Comparison of ENCODE assay signal across 7 mouse cellular contexts in genomic region chr2:165595676-165596070, GRCm38 (mm10). TPM values are rescaled to one million over a fixed set of nuclear protein-coding genes. Genes with fewer than 3 reads are reported as not detected.
A peak's percentile ranks its signal among the peaks of the same experiment; 100 is the strongest.
DNase-seq lines count a peak whose midpoint lies in the region; ATAC-seq and TF ChIP-seq lines count a peak whose summit lies in the region.

No protein-coding gene starts in this region.

- H3K27ac ChIP-seq in liver, embryonic 12.5 days = no peak overlapping the region
- no peak overlapping the region for H3K27ac ChIP-seq in liver, postnatal 0 days (ENCODE audit: low read depth)
- H3K27ac ChIP-seq in embryonic facial prominence, embryonic 15.5 days (replicated peaks) = peak overlapping the region; percentile 71
- H3K27ac ChIP-seq in intestine, embryonic 15.5 days = no peak overlapping the region
- no peak overlapping the region for H3K27ac ChIP-seq in olfactory bulb, adult 2 months (ENCODE audit: insufficient read depth, low read depth, low read length)

- no peak for TF ChIP-seq EP300 in liver, postnatal 0 days (IDR thresholded peaks at IDR 0.05; ENCODE audit: low read depth)

- no peak for ATAC-seq in liver, embryonic 12.5 days
- ATAC-seq in liver, postnatal 0 days = no peak
- no peak; the same call in 1 of the 2 replicates for ATAC-seq in embryonic facial prominence, embryonic 15.5 days (ENCODE audit: insufficient number of reproducible peaks, low FRiP score, low TSS enrichment, low read depth)
- no peak for ATAC-seq in intestine, embryonic 15.5 days

- peak overlapping the region; percentile 57; the same call in 1 of the 2 replicates for H3K4me2 ChIP-seq in liver, embryonic 12.5 days
- no peak overlapping the region for H3K4me2 ChIP-seq in liver, postnatal 0 days (ENCODE audit: low read depth, low read length)
- peak overlapping the region; percentile 92 for H3K4me2 ChIP-seq in embryonic facial prominence, embryonic 15.5 days (replicated peaks)
- H3K4me2 ChIP-seq in intestine, embryonic 15.5 days (replicated peaks) = peak overlapping the region; percentile 93

- H3K36me3 ChIP-seq in liver, embryonic 12.5 days = no peaks in the 10 kb centered on the region
- no peaks in the 10 kb centered on the region for H3K36me3 ChIP-seq in liver, postnatal 0 days (replicated peaks; ENCODE audit: insufficient read depth, low read length)
- H3K36me3 ChIP-seq in embryonic facial prominence, embryonic 15.5 days = no peaks in the 10 kb centered on the region
- H3K36me3 ChIP-seq in intestine, embryonic 15.5 days = no peaks in the 10 kb centered on the region

- DNase-seq in liver, postnatal 0 days = no peak
- no peak for DNase-seq in cerebellum, postnatal 36 days
- no peak for DNase-seq in adipocyte (ENCODE audit: low spot score)

- 5% methylated on average over 13 of the region's 13 CpGs for WGBS in liver, embryonic 12.5 days (ENCODE audit: insufficient replicate concordance)
- WGBS in liver, postnatal 0 days (ENCODE audit: insufficient replicate concordance) = 10% methylated on average over 13 of the region's 13 CpGs
- 4% methylated on average over 13 of the region's 13 CpGs for WGBS in embryonic facial prominence, embryonic 15.5 days
- whole genome bisulfite sequencing in intestine, embryonic 15.5 days = 9% methylated on average over 13 of the region's 13 CpGs
- WGBS in olfactory bulb, adult 2 months = 20% methylated on average over 13 of the region's 13 CpGs

- H3K4me3 ChIP-seq in liver, embryonic 12.5 days = no peak overlapping the region; the same call in 1 of the 2 replicates
- no peak overlapping the region for H3K4me3 ChIP-seq in liver, postnatal 0 days (ENCODE audit: low read depth, low read length)
- H3K4me3 ChIP-seq in embryonic facial prominence, embryonic 15.5 days (replicated peaks) = peak overlapping the region; percentile 63
- H3K4me3 ChIP-seq in intestine, embryonic 15.5 days (replicated peaks) = peak overlapping the region; percentile 51
- H3K4me3 ChIP-seq in olfactory bulb, adult 2 months (ENCODE audit: insufficient read depth, low read depth, low read length) = peak overlapping the region; percentile 50

- H3K9me3 ChIP-seq in liver, embryonic 12.5 days (replicated peaks) = no peaks in the 10 kb centered on the region
- no peaks in the 10 kb centered on the region for H3K9me3 ChIP-seq in liver, postnatal 0 days (ENCODE audit: low read length)
- no peaks in the 10 kb centered on the region for H3K9me3 ChIP-seq in embryonic facial prominence, embryonic 15.5 days (replicated peaks)
- no peaks in the 10 kb centered on the region for H3K9me3 ChIP-seq in intestine, embryonic 15.5 days

- TF ChIP-seq CTCF in liver, postnatal 0 days (IDR thresholded peaks at IDR 0.05; ENCODE audit: low read depth) = no peak
- no peak for TF ChIP-seq CTCF in olfactory bulb, adult 2 months (IDR thresholded peaks at IDR 0.05; ENCODE audit: insufficient read depth, low read depth, low read length)

- no peak for TF ChIP-seq POLR2A in olfactory bulb, adult 2 months (IDR thresholded peaks at IDR 0.05; ENCODE audit: insufficient read depth, low read depth, low read length)

- no peak overlapping the region for H3K9ac ChIP-seq in liver, embryonic 12.5 days
- no peak overlapping the region for H3K9ac ChIP-seq in liver, postnatal 0 days (replicated peaks)
- H3K9ac ChIP-seq in embryonic facial prominence, embryonic 15.5 days = peak overlapping the region; percentile 69; the same call in 1 of the 2 replicates
- H3K9ac ChIP-seq in intestine, embryonic 15.5 days = no peak overlapping the region

- H3K27me3 ChIP-seq in liver, embryonic 12.5 days (replicated peaks) = peaks cover 73% of the 10 kb centered on the region
- peaks cover 46% of the 10 kb centered on the region for H3K27me3 ChIP-seq in liver, postnatal 0 days (ENCODE audit: insufficient read depth, low read length)
- H3K27me3 ChIP-seq in embryonic facial prominence, embryonic 15.5 days = peaks cover 12% of the 10 kb centered on the region
- H3K27me3 ChIP-seq in intestine, embryonic 15.5 days (replicated peaks) = peaks cover 35% of the 10 kb centered on the region

- no peaks in the 10 kb centered on the region for H3K4me1 ChIP-seq in liver, embryonic 12.5 days
- H3K4me1 ChIP-seq in liver, postnatal 0 days (ENCODE audit: insufficient read depth) = no peaks in the 10 kb centered on the region; the same call in 1 of the 2 replicates
- H3K4me1 ChIP-seq in embryonic facial prominence, embryonic 15.5 days = peaks cover 25% of the 10 kb centered on the region
- peaks cover 7% of the 10 kb centered on the region for H3K4me1 ChIP-seq in intestine, embryonic 15.5 days (replicated peaks)
- peaks cover 10% of the 10 kb centered on the region for H3K4me1 ChIP-seq in olfactory bulb, adult 2 months (ENCODE audit: control insufficient read depth, insufficient read depth, low read length)

RNA-seq across cellular contexts. Expression of gene Eya2, which starts 0.8 kb away (rescaled TPM):
- 0.07 and 0.36 TPM in 2 replicates for polyA plus RNA-seq in liver, embryonic 12.5 days (2016; fragmentation: Nextera tagmentation; extraction: Ambion mirVana)
- 0.20 and 0.25 TPM in 2 replicates for polyA plus RNA-seq in liver, postnatal 0 days (2015; fragmentation: Nextera tagmentation; extraction: Ambion mirVana)
- polyA plus RNA-seq in embryonic facial prominence, embryonic 15.5 days (2015; fragmentation: Nextera tagmentation; extraction: Ambion mirVana) = 24.4 and 25.9 TPM in 2 replicates
- 0.84 and 1.3 TPM in 2 replicates for polyA plus RNA-seq in intestine, embryonic 15.5 days (2015; fragmentation: Nextera tagmentation; extraction: Ambion mirVana)
- 352 TPM in 1 of 2 replicates, not detected in the other for polyA plus RNA-seq in olfactory bulb, adult 2 months (2012; ENCODE audit: insufficient read depth, insufficient read length, low replicate concordance, missing spikeins)

Comparison
In these comparisons a context has a peak if more than half of its experiments do, and no peak if none do; other contexts are left out.
1. H3K4me3 ChIP-seq: peak in embryonic facial prominence, embryonic 15.5 days (single experiment), intestine, embryonic 15.5 days (single experiment) and olfactory bulb, adult 2 months (single experiment); none in liver, embryonic 12.5 days (single experiment) and liver, postnatal 0 days (single experiment).